Mouse (Mus musculus): ENCODE results near the gene Wdr48.

Gene Wdr48

DNA sequence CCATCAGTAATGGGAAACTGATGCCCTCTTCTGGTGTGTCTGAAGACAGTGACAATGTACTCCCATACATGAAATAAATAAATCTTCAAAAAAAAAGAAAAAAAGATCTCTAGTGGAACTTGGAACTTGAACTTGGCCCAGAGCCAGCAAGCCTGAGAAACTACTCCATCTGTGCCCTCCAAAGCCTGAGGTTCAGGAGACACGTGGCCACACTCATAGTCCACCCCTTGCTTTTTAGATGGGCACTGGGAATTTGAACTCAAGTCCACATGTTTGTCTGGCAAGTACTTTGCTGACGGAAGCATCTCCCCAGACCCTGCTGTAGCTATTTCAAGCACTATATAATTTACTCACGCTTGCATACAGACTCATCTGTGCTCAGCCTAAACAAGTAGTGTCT, 70.5 kb downstream of the Wdr48 start:
- intact Hi-C loops (cut with DNase I), result no loop called here

DNA sequence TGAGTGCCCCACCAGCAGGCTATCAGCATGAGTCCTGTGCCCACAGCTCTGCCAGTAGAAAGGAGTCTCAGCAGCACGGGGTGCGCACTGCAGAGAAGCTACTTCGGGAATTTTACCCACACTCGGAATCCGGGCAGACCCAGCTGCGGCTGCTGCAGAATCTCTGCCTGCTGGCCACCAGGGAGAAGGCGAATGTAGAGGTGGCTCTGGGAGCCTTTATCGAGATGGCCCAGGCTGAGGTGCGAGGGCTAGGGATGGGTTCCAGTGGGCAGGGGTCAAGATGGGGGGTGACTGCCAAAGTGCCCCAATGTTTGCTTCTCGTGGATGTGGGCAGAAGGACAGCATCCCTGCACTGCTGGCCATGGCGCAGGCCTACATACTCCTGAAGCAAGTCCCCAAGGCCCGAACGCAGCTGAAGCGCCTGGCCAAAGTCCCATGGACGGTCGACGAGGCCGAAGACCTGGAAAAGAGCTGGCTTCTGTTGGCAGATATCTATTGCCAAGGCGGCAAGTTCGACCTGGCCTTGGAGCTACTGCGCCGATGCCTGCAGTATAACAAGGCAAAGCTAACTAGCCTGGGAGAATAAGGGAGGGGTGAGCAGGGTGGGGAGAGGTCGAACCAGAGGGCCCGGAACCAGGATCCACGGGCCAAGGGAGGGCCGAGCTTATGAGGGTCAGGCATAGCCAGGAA, 71.7 kb downstream of the Wdr48 start:
- intact Hi-C loops (cut with DNase I), result no loop called here

DNA sequence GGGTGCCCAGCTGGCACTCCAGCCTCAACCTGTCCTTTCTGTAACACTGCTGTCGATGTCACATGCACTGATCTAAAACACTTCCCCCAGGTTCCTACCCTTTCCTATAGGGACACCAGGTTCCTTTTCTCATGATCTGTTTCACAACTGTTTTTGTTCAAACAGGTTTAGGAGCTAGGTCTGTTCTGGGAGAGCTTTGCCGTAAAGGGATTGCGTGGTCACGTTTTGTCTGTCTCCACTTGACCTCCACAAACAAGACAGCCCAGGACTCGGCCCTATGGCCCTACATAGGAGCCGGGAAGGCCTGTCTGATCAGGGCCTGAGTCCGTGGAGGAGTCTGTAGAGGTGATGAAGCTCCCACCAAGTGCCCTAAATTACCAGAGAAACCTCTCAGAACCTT, 75.1 kb downstream of the Wdr48 start:
- intact Hi-C loops (cut with DNase I), result no loop called here

DNA sequence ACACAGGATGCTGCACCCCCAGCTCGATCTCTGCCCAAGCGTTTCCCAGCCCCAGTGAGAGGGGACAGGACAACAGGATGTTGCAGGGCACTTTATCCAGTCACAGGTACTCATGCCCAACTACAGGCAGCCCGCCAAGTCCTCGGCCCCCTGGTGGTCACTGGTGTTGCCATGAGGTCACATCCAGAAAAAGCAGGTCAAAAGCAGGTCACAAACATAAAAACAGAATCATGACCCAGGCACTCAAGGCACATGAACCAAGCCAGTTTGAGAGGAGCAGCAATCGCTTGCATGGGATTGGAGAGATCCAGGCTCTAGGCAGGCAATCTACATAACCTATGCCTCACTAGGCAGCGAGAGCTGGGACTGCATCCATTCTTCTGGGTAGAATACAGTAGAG, 75.5 kb downstream of the Wdr48 start:
- intact Hi-C loops (cut with DNase I), result no loop called here

DNA sequence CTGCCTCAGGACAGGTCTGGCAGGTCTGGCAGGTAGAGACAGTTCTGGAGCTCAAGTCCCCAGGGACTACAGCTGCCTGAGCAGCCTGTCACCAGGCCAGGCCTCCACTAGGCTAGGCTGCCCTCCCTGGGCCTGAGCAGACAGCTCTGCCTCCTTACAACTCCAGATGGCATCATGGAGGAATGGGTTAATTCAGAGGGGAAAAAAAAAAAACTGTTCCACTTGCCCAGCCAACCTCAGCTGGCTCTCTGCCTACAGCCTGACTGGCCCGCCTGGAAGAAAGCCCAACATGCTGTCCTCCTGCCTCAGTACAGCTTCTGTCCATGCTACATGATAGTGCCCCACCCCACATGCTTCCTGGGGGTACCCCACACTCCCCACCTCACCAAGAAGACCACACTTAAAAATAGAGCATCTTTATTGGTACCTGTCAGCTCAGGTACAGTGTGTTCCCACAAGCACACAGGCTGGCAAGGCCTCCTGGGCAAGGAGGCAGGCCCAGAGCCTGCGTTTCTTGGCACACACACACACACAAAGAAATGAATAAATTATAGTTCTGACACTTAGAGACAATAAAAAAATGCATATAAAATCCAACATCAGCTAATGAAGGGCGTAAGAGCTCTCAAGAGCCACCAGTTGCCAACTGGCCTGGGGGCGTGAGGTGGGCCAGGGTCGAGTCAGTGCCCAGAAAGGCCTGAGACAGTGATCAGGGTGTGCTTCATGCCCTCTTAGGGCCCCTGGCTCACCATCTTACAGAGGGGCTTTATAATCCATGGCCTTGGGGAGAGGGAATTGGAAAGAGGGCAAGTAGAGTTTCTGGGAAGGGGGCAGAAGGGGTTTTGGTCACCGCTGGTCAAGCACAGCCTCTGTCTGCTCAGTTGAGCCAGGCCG, 76.3 kb downstream of the Wdr48 start:
- intact Hi-C loops (cut with DNase I), result no loop called here

DNA sequence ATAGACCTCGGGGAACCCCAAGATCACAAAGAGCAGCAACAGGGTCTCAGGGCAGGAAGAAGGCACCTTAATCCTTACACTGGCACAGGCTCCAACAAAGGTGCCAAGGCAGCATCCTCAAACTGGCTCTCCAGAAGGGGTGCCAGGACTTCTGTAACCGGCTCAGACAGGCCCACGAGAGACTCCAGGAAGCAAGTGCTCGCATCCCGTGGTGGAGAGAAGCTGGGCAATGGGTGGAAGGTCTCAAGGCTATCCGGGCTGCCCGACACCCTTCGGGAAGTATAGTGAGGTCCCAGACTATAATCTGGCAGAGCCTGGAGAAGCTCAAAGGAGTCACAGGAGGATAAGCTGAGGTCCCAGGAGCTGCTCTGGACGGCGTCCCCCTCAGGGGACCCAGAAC, 77.5 kb downstream of the Wdr48 start:
- intact Hi-C loops (cut with DNase I), result no loop called here

DNA sequence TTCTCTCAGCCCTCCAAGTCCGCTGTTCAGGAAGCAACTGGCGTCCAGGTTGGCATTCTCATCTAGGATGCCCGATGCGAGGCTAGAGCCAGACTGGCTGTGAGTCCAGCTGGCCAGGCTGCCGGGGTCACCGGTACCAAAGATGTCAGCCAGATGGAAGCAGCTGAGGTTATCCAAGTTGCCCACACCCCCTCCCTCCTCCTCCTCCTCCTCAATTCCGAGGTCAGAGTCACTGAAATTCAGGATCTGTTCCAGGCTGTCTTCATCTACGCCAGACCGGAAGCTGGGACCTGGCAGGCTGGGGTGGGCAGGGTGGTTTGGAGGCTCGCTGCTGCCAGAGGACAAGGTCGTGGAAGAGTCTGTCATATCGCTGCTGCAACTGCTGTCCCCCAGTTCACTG, 77.9 kb downstream of the Wdr48 start:
- intact Hi-C loops (cut with DNase I), result no loop called here

DNA sequence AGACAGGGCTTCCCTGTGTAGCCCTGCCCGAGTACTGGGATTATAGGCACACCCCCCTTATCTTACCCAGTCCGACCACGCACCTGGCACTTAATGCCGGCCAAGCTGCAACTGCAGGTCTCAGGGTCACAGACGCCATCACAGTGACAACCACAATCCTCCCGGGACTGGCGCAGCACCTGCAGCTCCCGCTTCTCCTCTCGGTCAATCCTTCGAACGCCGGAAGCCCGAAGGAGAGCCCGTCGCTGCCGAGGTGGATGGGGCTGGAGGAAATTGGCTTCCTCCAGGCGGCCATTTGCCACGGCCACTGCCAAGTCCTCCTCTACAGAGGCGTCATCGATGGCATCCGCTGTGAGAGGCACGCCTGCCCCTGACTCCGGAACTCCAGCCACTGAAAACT, 78.6 kb downstream of the Wdr48 start:
- intact Hi-C loops (cut with DNase I), result no loop called here

DNA sequence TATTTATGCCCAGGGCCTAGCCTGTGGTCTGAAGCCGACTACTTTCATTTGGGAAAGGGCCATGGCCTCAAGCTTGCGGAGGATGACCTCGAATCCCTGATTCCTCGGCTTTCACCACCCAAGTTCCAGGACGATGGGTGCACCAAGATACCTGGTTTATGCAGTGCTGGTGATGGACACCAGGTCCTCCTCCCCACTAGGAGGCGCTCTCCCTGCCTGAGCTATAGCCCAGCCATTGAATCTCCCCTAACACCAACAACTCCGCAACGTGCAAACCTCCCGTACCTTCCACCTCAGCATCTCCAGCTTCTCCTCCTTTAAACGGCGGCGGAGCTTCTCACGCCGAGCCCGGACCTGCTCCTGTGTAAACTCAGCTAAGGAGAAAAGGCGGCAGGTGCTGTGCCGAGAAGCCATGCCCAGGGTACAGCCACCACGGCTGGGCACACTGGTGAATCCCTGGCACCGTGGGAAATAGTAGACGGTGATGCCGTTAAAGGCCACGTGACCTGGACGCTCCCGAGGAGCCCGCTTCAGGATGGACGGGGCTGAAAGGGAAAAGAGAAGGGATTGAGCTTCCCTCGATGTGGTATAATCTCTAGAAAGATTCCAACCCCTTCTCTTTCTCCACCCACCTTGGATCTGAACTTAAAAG, 79.3 kb downstream of the Wdr48 start:
- intact Hi-C loops (cut with DNase I), result no loop called here

DNA sequence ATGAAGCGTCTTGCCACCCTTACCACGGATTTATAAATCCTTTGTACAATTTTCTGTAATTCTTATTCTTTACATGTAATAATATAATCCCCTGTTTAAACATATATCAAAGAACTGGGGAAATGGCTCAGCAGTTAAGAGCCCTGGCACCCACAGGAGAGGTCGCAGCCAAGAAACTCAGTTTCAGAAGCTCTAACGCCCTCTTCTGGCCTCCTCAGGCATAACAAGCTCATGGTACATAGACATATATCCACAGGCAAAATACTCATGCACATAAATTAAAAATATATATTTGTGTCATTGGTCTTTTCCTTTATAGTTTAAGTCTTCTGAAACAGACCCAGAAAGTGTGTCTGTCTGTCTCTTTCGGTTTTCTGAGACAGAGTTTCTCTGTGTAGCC, 79.9 kb downstream of the Wdr48 start:
- intact Hi-C loops (cut with DNase I), result no loop called here

DNA sequence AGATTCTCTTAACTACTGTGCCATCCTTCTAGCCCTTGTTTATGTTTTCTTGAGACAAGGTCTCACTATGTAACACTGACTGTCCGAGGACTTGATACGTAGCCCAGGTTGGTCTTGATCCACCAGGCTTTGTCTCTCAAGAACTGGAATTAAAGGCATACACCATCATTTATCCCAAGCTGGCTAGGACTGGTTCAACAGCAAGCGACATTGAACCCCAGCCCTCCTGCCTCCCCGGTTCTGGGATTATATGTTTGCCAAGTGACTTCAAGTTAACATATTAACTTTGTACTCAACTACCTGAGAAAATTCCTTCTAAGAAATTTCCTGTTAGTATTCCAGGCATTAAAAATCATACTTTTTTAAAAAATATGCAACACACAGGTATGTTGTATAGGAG, 80.6 kb downstream of the Wdr48 start:
- intact Hi-C loops (cut with DNase I), result no loop called here
